Mouse (Mus musculus) cerebellum, adult 2 months (tissue): ENCODE measurements around the gene Nubpl. TPM values are rescaled to one million over a fixed set of nuclear protein-coding genes. Genes with fewer than 3 reads are reported as not detected.
A peak's percentile ranks its signal among the peaks of the same experiment; 100 is the strongest.

ENCODE experiments used
- DNase-seq, 2 experiments: peaks; one replicate each; pipeline ENCODE4 v3.0.0; 2021
- H3K27ac ChIP-seq: fragments of 200-500 bp; 2 replicates; pipeline ENCODE4 v1.5.1; 2012; ENCODE audit warnings: low read length, control low read depth, inconsistent platforms; ENCODE audit not compliant: insufficient read depth
- H3K27me3 ChIP-seq: fragments of 200-500 bp; 2 replicates; pipeline ENCODE4 v1.6.1; 2012; ENCODE audit warnings: inconsistent platforms, mild to moderate bottlenecking, low read length, moderate library complexity; ENCODE audit not compliant: control insufficient read depth, insufficient read depth
- H3K4me1 ChIP-seq: fragments of 200-500 bp; 2 replicates; pipeline ENCODE4 v1.6.1; 2011; ENCODE audit warnings: low read length; ENCODE audit not compliant: control insufficient read depth, insufficient read depth
- H3K4me3 ChIP-seq: fragments of 200-500 bp; replicated peaks from 2 replicates; pipeline ENCODE3; 2011; ENCODE audit warnings: mild to moderate bottlenecking, low read depth, low read length, control low read depth; ENCODE audit not compliant: insufficient read depth
- CTCF ChIP-seq: fragments of 200-500 bp; IDR thresholded peaks from 2 replicates; pipeline ENCODE4 v1.5.1; 2011; ENCODE audit warnings: low read depth, mild to moderate bottlenecking, control low read depth, low read length, moderate library complexity, borderline replicate concordance; ENCODE audit not compliant: insufficient read depth
- POLR2A ChIP-seq: fragments of 200-500 bp; IDR thresholded peaks from 2 replicates; pipeline ENCODE4 v1.6.1; 2011; ENCODE audit warnings: low read length, control low read depth, borderline replicate concordance; ENCODE audit not compliant: insufficient read depth
- WGBS: fragments of 180-500 bp; shearing (Covaris S2); methylation state at CpG from one replicate; pipeline ENCODE4 v1.1.7; 2018; 5-methylcytosine and 5-hydroxymethylcytosine counted together
- polyA plus RNA-seq: library from polyadenylated mRNA; depleted of rRNA; stranded (reverse); fragments of >200 nt; gene quantifications from 2 replicates; pipeline ENCODE4 v1.2.3, GENCODE M21; 2012; rRNA removed

Gene Nubpl
- polyA plus RNA-seq, 1 experiment: 3.6 TPM

DNA sequence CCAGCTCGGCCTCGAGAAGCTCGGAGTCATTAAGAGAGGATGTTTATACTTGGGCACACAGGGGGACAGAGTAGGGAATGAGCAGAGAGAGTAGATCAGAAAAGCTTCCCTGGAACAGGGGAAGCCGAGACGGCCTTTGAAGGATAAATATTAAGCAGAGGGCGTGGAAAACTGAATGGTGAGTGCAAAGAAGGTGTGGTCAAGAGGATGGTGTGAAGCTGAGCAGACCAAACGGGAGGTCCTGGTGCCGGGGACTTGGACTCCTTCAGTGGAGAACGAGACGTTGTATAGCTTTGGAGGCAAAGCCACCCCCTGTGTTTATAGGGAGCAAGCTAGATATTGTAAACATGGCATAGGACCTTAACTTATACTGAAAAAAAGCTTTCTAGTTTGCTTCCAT, 261.9 kb downstream of the Nubpl start:
- TF ChIP-seq CTCF (no peak), POLR2A (no peak)
- no peaks in the 10 kb centered on the region for H3K4me1 ChIP-seq
- H3K4me3 ChIP-seq: no peak overlapping the region
- no peak overlapping the region for H3K27ac ChIP-seq
- WGBS: 91% methylated on average over 10 of the region's 10 CpGs
- H3K27me3 ChIP-seq: no peaks in the 10 kb centered on the region
- no peak for DNase-seq

DNA sequence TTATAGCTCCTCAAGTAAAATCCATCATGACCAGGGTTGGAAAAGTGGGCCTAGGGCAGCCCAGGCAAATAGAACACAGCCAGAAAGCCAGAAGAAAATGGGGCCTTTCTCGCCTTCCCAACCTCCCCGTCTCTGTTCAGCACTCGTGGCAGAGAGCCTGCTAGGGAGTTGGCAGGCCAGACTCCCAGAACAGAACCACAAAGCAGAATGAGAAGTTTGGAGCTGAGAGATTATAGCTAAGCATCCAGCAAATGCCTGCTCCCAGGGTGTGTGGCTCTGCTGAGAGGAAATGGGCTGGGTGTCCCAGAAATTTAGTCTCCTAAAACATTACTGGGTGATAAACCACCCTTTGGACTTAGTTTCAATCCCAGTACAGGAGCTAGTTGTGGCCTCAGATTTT, 262.6 kb downstream of the Nubpl start:
- no peak overlapping the region for H3K27ac ChIP-seq
- no peak overlapping the region for H3K4me3 ChIP-seq
- peak in 1 of 2 experiments; percentile 30 for DNase-seq
- 42% methylated on average over 3 of the region's 3 CpGs for WGBS
- TF ChIP-seq POLR2A (no peak), CTCF (no peak)
- no peaks in the 10 kb centered on the region for H3K27me3 ChIP-seq
- H3K4me1 ChIP-seq: no peaks in the 10 kb centered on the region

DNA sequence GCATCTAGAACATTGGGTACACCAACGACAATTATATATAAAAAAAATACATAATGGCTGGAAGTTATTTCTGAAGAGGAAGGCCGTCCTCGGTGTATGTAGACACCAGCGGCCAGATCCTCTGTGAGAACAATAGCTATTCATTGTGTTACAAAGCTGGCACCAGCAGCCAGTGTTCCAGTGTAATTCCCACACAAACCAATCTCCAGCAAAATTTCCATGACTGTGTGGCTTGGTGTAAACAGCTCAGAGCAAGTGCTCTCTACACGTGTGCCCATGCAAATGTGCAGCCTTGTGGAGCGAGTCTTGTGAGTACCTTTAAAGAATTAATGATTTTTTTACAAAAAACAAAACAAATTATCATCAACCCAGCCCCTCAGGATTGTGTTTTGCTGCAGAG, 263.7 kb downstream of the Nubpl start:
- no peak overlapping the region for H3K27ac ChIP-seq
- TF ChIP-seq CTCF (no peak), POLR2A (no peak)
- H3K4me1 ChIP-seq: no peaks in the 10 kb centered on the region
- DNase-seq: no peak
- no peak overlapping the region for H3K4me3 ChIP-seq
- 42% methylated on average over 6 of the region's 6 CpGs for WGBS
- H3K27me3 ChIP-seq: no peaks in the 10 kb centered on the region

Other genes starting within 250 kb of the Nubpl start
- gene Heatr5a, start 126.4 kb upstream of the Nubpl start, polyA plus RNA-seq: 15.7 and 16.2 TPM in 2 replicates
- gene Dtd2, start 91.2 kb upstream of the Nubpl start, polyA plus RNA-seq: 12.3 and 12.7 TPM in 2 replicates
- not detected in 2 replicates for gene Gpr33, start 69.7 kb upstream of the Nubpl start, polyA plus RNA-seq